Mouse (Mus musculus): ENCODE measurements around the gene Crtc1. TPM values are rescaled to one million over a fixed set of nuclear protein-coding genes. Genes with fewer than 3 reads are reported as not detected.

Gene Crtc1
- polyA plus RNA-seq, 1 experiment from 2014 or later: 6.9 TPM

DNA sequence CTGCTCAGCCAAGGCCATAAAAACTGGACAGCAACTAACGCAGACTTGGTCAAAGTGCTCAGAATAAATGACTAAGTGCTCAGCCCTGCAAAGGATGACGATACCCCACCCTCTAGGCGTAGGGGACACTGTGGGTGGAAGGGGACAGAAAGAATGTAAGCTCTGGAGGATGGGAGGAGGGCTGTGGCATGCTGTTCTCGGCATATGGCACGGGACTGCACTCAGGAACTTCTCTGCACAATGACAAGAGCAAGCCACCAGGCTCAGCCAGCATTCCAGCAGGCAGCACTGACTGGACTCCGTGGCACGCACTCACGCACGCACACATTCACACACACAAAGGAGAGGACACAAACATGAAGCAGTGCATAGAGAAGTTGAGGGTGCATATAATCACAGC is 21.2 kb upstream of the Crtc1 start:
- H3K9me3 ChIP-seq (replicated peaks): no peaks in the 10 kb centered on the region
- no peak overlapping the region for H3K4me2 ChIP-seq
- no peaks in the 10 kb centered on the region for H3K27me3 ChIP-seq (replicated peaks)
- no peak overlapping the region for H3K9ac ChIP-seq
- WGBS (ENCODE audit: insufficient replicate concordance): 85% methylated on average over 9 of the region's 9 CpGs
- ATAC-seq: no peak
- H3K27ac ChIP-seq: no peak overlapping the region
- H3K4me3 ChIP-seq: no peak overlapping the region
- H3K4me1 ChIP-seq: peaks cover 21% of the 10 kb centered on the region
- peaks cover 13% of the 10 kb centered on the region for H3K36me3 ChIP-seq

DNA sequence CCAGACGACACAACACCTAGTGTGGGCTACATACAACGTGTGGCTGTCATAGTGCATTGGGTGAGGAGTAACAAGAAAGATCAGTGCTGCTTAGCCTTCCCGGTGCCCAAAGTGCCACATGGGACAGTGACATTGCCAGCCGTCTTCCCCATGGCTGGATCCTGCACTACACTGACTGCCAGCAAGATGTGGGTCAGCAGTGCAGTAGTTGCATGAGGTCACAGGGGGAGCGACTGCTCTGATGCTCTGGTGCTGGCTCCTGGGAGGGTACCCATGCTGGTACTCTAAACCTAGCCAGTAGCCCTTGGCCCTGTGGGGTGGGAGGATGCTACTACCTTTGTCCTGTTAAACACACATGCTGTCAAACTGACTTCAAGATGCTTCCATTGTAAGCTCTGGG is 20.8 kb upstream of the Crtc1 start:
- Histone ChIP-seq H3K4me2 (no peak overlapping the region), H3K4me3 (no peak overlapping the region), H3K27ac (no peak overlapping the region), H3K27me3 (replicated peaks) (no peaks in the 10 kb centered on the region), H3K36me3 (peaks cover 13% of the 10 kb centered on the region), H3K9me3 (replicated peaks) (no peaks in the 10 kb centered on the region), H3K4me1 (peaks cover 21% of the 10 kb centered on the region), H3K9ac (no peak overlapping the region)
- ATAC-seq: no peak
- 75% methylated on average over 5 of the region's 5 CpGs for WGBS (ENCODE audit: insufficient replicate concordance)

DNA sequence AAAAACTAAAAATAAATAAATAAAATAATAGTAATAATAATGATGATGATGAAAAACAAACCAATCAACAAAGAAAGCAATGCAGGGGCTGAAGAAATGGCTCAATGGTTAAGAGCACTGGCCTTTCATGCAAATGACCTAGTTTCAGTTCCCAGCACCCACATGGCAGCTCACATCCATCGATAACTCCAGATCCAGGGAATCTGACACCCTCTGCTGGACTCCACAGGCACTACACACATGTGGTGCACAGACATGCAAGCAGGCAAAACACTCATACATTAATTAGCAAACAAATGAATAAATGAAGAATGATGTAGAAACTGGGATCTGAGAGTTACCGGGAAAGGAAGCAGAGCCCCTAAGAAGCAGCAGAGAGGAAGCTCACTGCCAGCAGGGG is 20.3 kb upstream of the Crtc1 start:
- no peak overlapping the region for H3K4me2 ChIP-seq
- ATAC-seq: no peak
- peaks cover 21% of the 10 kb centered on the region for H3K4me1 ChIP-seq
- WGBS (ENCODE audit: insufficient replicate concordance): 95% methylated on average over 2 of the region's 2 CpGs
- no peak overlapping the region for H3K4me3 ChIP-seq
- no peak overlapping the region for H3K9ac ChIP-seq
- peaks cover 13% of the 10 kb centered on the region for H3K36me3 ChIP-seq
- no peak overlapping the region for H3K27ac ChIP-seq
- H3K9me3 ChIP-seq (replicated peaks): no peaks in the 10 kb centered on the region
- no peaks in the 10 kb centered on the region; the same call in 1 of the 2 replicates for H3K27me3 ChIP-seq (replicated peaks)

DNA sequence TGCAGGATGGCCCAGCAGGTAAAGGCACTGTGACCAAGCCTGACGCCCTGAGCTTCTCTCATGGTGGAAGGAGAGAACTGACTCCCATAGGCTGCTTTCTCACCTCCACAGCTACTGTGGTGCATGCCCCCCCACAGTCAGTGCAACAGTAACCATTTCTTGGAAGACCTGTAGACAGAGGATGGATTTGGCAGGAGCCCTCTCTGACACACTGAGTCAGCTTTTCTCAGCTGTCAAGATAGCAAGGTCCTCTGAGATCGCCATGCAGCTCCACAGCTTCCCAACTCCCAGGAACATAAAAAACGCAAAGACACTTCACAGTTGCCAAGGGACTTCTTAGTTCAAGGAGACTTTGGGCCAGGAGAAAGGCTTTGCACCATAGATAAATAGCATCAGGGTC is 19.1 kb upstream of the Crtc1 start:
- peaks cover 6% of the 10 kb centered on the region for H3K27me3 ChIP-seq (replicated peaks)
- 56% methylated on average over 3 of the region's 3 CpGs for WGBS (ENCODE audit: insufficient replicate concordance)
- no peak overlapping the region for H3K9ac ChIP-seq
- H3K4me1 ChIP-seq: peaks cover 21% of the 10 kb centered on the region
- peaks cover 8% of the 10 kb centered on the region for H3K36me3 ChIP-seq
- H3K27ac ChIP-seq: no peak overlapping the region
- ATAC-seq: no peak
- no peak overlapping the region for H3K4me3 ChIP-seq
- no peak overlapping the region for H3K4me2 ChIP-seq
- H3K9me3 ChIP-seq (replicated peaks): no peaks in the 10 kb centered on the region

DNA sequence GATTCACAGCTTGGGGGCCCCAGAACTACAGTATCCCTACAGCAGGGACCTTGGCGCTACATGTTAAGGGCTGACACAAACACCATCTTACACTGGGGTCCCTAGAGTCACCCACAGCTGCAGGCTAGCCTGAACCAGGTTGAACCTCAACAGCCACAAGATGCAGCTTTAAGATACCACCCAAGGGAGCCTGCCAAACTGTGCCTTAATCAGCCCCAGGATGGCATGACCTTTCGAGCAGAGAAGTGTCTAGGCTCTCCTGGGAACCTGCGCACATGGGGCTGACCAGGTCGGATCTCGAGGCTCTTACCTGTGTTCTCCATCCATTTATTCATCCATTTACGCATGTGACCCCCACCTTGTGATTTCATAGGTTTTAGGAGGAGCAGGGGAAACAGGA is 18.5 kb upstream of the Crtc1 start:
- Histone ChIP-seq H3K9me3 (replicated peaks) (no peaks in the 10 kb centered on the region), H3K27me3 (replicated peaks) (peaks cover 12% of the 10 kb centered on the region), H3K27ac (no peak overlapping the region), H3K4me1 (peaks cover 21% of the 10 kb centered on the region), H3K4me2 (no peak overlapping the region), H3K4me3 (no peak overlapping the region), H3K9ac (no peak overlapping the region), H3K36me3 (peaks cover 8% of the 10 kb centered on the region)
- WGBS (ENCODE audit: insufficient replicate concordance): 71% methylated on average over 6 of the region's 6 CpGs
- ATAC-seq: no peak

DNA sequence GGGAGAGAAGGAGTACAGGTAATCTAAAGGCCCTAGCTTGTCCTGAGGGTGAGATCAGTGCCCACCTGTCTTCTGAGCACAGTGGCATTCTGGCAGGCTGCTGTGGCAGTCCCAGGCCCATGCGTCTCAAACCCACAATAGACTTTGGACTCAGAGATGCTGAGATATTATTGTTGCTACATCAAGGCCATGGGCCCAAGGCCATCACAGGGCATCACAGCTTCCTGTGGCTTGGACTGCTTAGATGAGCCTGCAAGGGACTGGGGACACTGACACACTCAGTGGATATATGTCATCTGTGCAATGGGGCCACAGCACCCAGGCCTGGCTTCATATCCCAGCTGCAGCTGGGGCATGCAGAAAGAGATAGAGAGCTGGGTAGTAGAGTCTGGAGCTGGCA is 17.6 kb upstream of the Crtc1 start:
- no peak for ATAC-seq
- peaks cover 29% of the 10 kb centered on the region for H3K4me1 ChIP-seq
- H3K27me3 ChIP-seq (replicated peaks): peaks cover 21% of the 10 kb centered on the region
- no peak overlapping the region for H3K4me2 ChIP-seq
- 93% methylated on average over 1 of the region's 1 CpGs for WGBS (ENCODE audit: insufficient replicate concordance)
- H3K36me3 ChIP-seq: peaks cover 14% of the 10 kb centered on the region
- H3K27ac ChIP-seq: no peak overlapping the region
- no peak overlapping the region for H3K4me3 ChIP-seq
- no peak overlapping the region for H3K9ac ChIP-seq
- no peaks in the 10 kb centered on the region for H3K9me3 ChIP-seq (replicated peaks)

DNA sequence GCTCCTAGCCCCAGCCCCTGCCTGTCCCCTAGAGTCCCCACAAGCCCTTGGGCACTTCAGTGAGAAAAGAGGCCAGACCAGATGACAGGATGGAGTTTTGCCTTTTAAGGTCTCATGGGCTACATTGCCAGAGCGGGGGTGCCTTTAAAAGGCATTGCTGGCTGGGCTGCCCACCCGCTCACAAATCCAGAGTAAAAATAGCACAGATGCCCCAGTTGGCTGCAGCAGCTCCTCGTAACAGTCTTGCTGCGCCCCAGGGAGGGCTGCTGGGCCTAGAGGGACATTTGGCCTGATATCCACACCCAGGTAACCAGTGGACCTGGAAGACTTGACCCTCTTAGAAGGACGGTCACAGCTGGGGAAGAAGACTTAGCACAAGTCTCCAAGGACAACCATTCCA is 14.5 kb upstream of the Crtc1 start:
- no peak overlapping the region for H3K27ac ChIP-seq
- peaks cover 27% of the 10 kb centered on the region for H3K4me1 ChIP-seq
- H3K9me3 ChIP-seq (replicated peaks): no peaks in the 10 kb centered on the region
- 85% methylated on average over 5 of the region's 5 CpGs for WGBS (ENCODE audit: insufficient replicate concordance)
- ATAC-seq: no peak
- no peak overlapping the region for H3K9ac ChIP-seq
- no peak overlapping the region for H3K4me2 ChIP-seq
- no peak overlapping the region for H3K4me3 ChIP-seq
- H3K36me3 ChIP-seq: peaks cover 28% of the 10 kb centered on the region
- peaks cover 44% of the 10 kb centered on the region for H3K27me3 ChIP-seq (replicated peaks)

DNA sequence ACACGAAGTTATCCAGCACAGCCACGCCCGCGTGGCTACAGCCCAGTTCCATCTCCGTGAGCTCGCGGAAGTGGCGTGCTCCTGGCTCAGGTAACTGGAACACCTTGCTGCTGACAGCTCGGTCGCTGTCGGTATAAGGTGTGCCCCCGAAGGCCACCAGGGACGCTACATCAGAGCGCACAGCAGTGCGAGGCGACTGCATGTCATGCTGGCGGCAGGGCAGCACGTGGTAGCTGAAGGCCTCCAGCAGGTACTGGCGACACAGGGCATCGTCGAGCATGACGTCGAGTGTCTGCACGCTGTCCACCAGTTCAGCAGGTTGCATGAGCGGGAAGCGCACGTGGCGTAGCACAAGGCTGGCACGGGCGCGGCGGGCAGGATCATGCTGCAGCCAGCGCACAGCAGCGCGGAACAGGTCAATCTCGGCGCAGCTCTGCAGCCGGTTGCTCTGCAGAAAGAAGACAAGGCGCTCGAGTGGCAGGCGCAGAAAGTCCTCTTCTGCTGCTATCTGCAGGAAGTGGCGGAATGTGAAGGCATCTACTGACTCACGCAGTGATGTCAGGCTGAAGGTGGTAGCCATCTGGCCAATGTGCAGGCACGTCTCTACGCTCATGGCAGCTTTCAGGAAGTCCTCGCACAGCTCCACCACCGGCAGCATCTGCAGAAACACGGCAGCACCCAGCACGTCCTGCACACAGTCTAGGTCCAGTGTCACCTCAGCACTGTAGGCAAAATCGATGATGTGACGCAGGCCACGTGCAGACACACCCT is 13.0 kb upstream of the Crtc1 start:
- ATAC-seq: no peak
- no peaks in the 10 kb centered on the region for H3K9me3 ChIP-seq (replicated peaks)
- H3K4me1 ChIP-seq: peaks cover 30% of the 10 kb centered on the region
- peaks cover 28% of the 10 kb centered on the region for H3K36me3 ChIP-seq
- no peak overlapping the region for H3K9ac ChIP-seq
- 33% methylated on average over 52 of the region's 52 CpGs for WGBS (ENCODE audit: insufficient replicate concordance)
- H3K4me3 ChIP-seq: no peak overlapping the region
- no peak overlapping the region for H3K27ac ChIP-seq
- peaks cover 58% of the 10 kb centered on the region for H3K27me3 ChIP-seq (replicated peaks)
- no peak overlapping the region for H3K4me2 ChIP-seq

DNA sequence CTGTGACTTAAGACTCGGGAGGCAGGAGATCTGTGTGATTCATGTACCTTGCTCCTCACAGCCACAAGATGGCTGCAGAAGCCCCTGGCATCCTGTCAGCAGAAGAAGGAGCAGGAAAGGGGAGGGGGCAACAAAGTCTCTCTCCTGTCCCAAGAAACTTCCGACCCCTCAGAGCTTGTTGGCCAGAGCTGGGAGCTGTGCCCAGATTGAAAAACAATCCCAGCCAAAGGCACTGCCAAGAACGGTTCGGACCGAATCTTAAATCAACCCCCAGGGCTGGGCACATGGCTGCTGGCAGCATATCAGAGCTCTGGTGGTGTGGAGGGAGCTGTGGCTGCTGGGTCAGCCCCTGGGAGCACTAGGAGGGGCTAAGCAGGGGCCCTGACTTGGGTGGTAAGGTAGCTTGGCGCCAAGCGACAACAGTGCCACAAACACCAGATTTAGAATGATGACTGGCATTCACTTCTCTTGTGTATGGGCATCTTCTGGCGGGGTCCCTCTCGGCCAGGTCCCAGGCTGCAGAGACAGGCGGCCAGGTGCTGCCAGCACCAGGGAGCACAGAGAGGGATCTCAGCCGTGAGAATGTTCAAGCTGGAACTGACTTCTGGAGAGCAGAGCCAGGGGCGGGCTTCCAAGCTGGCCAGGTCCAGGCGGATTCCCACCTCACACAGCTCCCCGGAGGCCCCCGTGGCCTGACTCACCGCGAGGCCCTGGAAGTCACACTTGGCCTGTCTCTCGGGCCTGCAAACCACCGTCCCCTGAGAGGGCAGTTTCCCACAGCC is 8.5 kb upstream of the Crtc1 start:
- Histone ChIP-seq H3K9ac (no peak overlapping the region), H3K4me2 (no peak overlapping the region), H3K27me3 (replicated peaks) (peaks cover 70% of the 10 kb centered on the region), H3K9me3 (replicated peaks) (no peaks in the 10 kb centered on the region), H3K36me3 (peaks cover 28% of the 10 kb centered on the region), H3K4me3 (no peak overlapping the region), H3K27ac (no peak overlapping the region), H3K4me1 (peaks cover 37% of the 10 kb centered on the region)
- no peak for ATAC-seq
- WGBS (ENCODE audit: insufficient replicate concordance): 62% methylated on average over 19 of the region's 19 CpGs

DNA sequence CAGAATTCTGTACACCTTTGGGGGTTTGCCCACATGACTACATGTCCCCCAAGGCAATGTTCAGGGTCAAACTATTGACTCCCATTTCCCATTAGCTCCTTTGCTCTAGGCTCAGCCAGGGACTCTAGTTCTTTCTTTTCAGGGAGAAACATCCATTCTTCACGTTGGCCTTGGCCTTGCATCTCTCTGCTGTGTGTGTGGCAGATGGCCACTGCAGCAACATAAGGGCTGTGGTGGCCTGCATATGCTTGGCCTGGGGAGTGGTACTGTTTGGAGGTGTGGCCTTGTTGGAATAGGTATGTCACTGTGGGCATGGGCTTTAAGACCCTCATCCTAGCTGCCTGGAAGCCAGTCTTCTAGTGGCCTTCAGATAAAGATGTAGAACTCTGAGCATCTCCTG is 6.6 kb upstream of the Crtc1 start:
- peaks cover 52% of the 10 kb centered on the region for H3K27me3 ChIP-seq (replicated peaks)
- H3K9ac ChIP-seq: no peak overlapping the region
- H3K4me3 ChIP-seq: no peak overlapping the region
- no peaks in the 10 kb centered on the region for H3K9me3 ChIP-seq (replicated peaks)
- no peak for ATAC-seq
- WGBS (ENCODE audit: insufficient replicate concordance): 61% methylated on average over 1 of the region's 1 CpGs
- H3K27ac ChIP-seq: no peak overlapping the region
- peaks cover 12% of the 10 kb centered on the region for H3K36me3 ChIP-seq
- peaks cover 40% of the 10 kb centered on the region for H3K4me1 ChIP-seq
- H3K4me2 ChIP-seq: no peak overlapping the region

DNA sequence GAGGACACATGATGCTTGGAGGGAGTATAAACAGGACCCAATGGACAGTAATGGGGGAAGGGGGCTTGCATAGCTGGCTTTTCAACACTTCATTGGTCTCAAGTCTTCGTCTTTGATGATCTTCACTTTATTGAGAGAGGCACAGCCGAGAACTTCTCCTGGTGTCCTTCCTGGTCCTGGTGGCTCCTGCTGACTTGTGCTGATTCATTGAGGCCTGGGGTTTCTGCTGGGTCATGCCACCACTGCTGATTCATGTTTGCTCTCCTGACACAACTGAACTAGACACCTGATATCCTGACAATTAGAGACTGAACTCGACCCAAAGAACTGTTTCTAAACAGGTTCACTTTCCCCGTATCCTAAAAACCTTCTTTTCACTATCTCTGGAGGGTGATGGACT is 3.9 kb upstream of the Crtc1 start:
- Histone ChIP-seq H3K4me1 (peaks cover 55% of the 10 kb centered on the region), H3K4me2 (peak overlapping the region; percentile 14), H3K9ac (peak overlapping the region; percentile 48; the same call in 1 of the 2 replicates), H3K27ac (peak overlapping the region; percentile 84), H3K4me3 (no peak overlapping the region), H3K36me3 (no peaks in the 10 kb centered on the region), H3K27me3 (replicated peaks) (peaks cover 34% of the 10 kb centered on the region), H3K9me3 (replicated peaks) (no peaks in the 10 kb centered on the region)
- WGBS (ENCODE audit: insufficient replicate concordance): 55% methylated on average over 4 of the region's 4 CpGs
- peak; percentile 44; the same call in 1 of the 2 replicates for ATAC-seq

DNA sequence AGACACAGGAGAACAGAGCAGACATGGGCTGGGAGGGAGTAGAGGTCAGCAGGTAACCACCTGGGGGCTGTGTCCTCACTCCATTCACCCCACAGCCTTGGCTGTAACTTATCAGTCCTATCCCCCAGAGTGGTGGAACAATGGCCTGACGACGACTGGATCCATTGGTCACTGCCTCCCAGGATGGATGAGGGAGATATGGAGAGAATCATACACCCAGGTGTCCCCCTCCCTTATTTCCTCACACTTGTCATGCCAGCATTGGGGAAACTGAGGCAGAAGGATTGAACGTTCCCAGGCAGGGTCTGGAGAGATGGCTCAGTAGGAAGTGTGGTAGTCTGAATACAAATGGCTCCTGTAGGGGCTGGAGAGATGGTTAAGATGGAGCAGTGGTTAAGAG is 2.2 kb upstream of the Crtc1 start:
- ATAC-seq: no peak
- H3K4me2 ChIP-seq: no peak overlapping the region
- peaks cover 54% of the 10 kb centered on the region for H3K4me1 ChIP-seq

More for the DNA sequence above, 2.2 kb upstream of the Crtc1 start:
- H3K36me3 ChIP-seq: no peaks in the 10 kb centered on the region
- H3K9ac ChIP-seq: no peak overlapping the region
- H3K27me3 ChIP-seq (replicated peaks): peaks cover 18% of the 10 kb centered on the region
- no peaks in the 10 kb centered on the region for H3K9me3 ChIP-seq (replicated peaks)
- no peak overlapping the region for H3K4me3 ChIP-seq
- WGBS (ENCODE audit: insufficient replicate concordance): 57% methylated on average over 3 of the region's 3 CpGs
- H3K27ac ChIP-seq: peak overlapping the region; percentile 84
